14 mouse cellular contexts compared by ENCODE assay signal in genomic region chr2:28141556-28141955, GRCm38 (mm10). TPM values are rescaled to one million over a fixed set of nuclear protein-coding genes. Genes with fewer than 3 reads are reported as not detected.
A peak's percentile ranks its signal among the peaks of the same experiment; 100 is the strongest.
DNase-seq lines count a peak whose midpoint lies in the region; ATAC-seq and TF ChIP-seq lines count a peak whose summit lies in the region.
"Had no signal": no experiment of that assay in that cellular context is flagged by ENCODE, and none has a peak within 500 bp of the region (broad histone marks: within the 10 kb centered on the region; RNA-seq: fewer than 3 reads in every experiment).

No protein-coding gene starts in this region.

- peaks cover 4% of the 10 kb centered on the region; the same call in 1 of the 2 replicates for H3K4me1 ChIP-seq in forebrain, embryonic 14.5 days (ENCODE audit: control insufficient read depth, insufficient read depth, low read length)
- H3K4me1 ChIP-seq in forebrain, postnatal 0 days (ENCODE audit: insufficient read depth), result no peaks in the 10 kb centered on the region
- H3K4me1 ChIP-seq in G1E (ENCODE audit: insufficient read depth, low read depth, low read length), result peaks cover 76% of the 10 kb centered on the region
- peaks cover 7% of the 10 kb centered on the region; the same call in 1 of the 2 replicates for H3K4me1 ChIP-seq in midbrain, embryonic 12.5 days

- H3K27me3 ChIP-seq in forebrain, embryonic 14.5 days (replicated peaks; ENCODE audit: control insufficient read depth, insufficient read depth, low read length), result no peaks in the 10 kb centered on the region
- no peaks in the 10 kb centered on the region for H3K27me3 ChIP-seq in forebrain, postnatal 0 days (ENCODE audit: insufficient read depth, low read length)
- H3K27me3 ChIP-seq in G1E (ENCODE audit: insufficient read depth, low read length), result peaks cover 21% of the 10 kb centered on the region
- H3K27me3 ChIP-seq in midbrain, embryonic 12.5 days, result no peaks in the 10 kb centered on the region
- H3K27me3 ChIP-seq: embryonic facial prominence, embryonic 12.5 days had no signal

- H3K4me3 ChIP-seq in forebrain, embryonic 14.5 days (ENCODE audit: low read depth, low read length), result no peak overlapping the region
- H3K4me3 ChIP-seq in forebrain, postnatal 0 days (ENCODE audit: low read depth, low read length), result no peak overlapping the region
- H3K4me3 ChIP-seq in G1E (ENCODE audit: low read depth, low read length), result peak overlapping the region; percentile 5; the same call in 1 of the 2 replicates
- no peak overlapping the region for H3K4me3 ChIP-seq in midbrain, embryonic 12.5 days
- H3K4me3 ChIP-seq: embryonic facial prominence, embryonic 12.5 days had no signal

- no peak overlapping the region for H3K9ac ChIP-seq in forebrain, embryonic 14.5 days (ENCODE audit: low read length)
- H3K9ac ChIP-seq in forebrain, postnatal 0 days, result no peak overlapping the region
- no peak overlapping the region for H3K9ac ChIP-seq in midbrain, embryonic 12.5 days (replicated peaks)
- H3K9ac ChIP-seq: embryonic facial prominence, embryonic 12.5 days had no signal

- peak; percentile 34 for DNase-seq in forebrain, embryonic 14.5 days (ENCODE audit: low spot score)
- no peak for DNase-seq in forebrain, postnatal 0 days
- DNase-seq in G1E (ENCODE audit: low spot score), result peak; percentile 77
- DNase-seq in thymus, postnatal 25 days, result no peak
- no peak for DNase-seq in cerebellum, adult 9-10 months
- DNase-seq in gastrocnemius, postnatal 4 days (ENCODE audit: low spot score in 2 of 2), result no peak
- DNase-seq: heart, postnatal 4 days; left cerebral cortex, postnatal 4 days; lung, postnatal 4 days had no signal

- H3K27ac ChIP-seq in forebrain, embryonic 14.5 days (ENCODE audit: low read depth, low read length), result no peak overlapping the region
- no peak overlapping the region for H3K27ac ChIP-seq in forebrain, postnatal 0 days (ENCODE audit: low read depth, low read length)
- peak overlapping the region; percentile 70 for H3K27ac ChIP-seq in midbrain, embryonic 12.5 days (replicated peaks)
- H3K27ac ChIP-seq: embryonic facial prominence, embryonic 12.5 days had no signal

- no peaks in the 10 kb centered on the region for H3K36me3 ChIP-seq in forebrain, embryonic 14.5 days (ENCODE audit: control insufficient read depth, insufficient read depth, low read length)
- no peaks in the 10 kb centered on the region for H3K36me3 ChIP-seq in forebrain, postnatal 0 days (ENCODE audit: insufficient read depth)
- no peaks in the 10 kb centered on the region for H3K36me3 ChIP-seq in G1E (replicated peaks)
- H3K36me3 ChIP-seq in midbrain, embryonic 12.5 days, result no peaks in the 10 kb centered on the region
- H3K36me3 ChIP-seq: embryonic facial prominence, embryonic 12.5 days had no signal

- TF ChIP-seq CTCF in forebrain, postnatal 0 days (IDR thresholded peaks at IDR 0.05; ENCODE audit: low read depth), result no peak
- TF ChIP-seq CTCF in G1E (IDR thresholded peaks at IDR 0.05; ENCODE audit: low read depth, low read length), result no peak

- H3K9me3 ChIP-seq in forebrain, embryonic 14.5 days (replicated peaks; ENCODE audit: control insufficient read depth, low read length), result no peaks in the 10 kb centered on the region
- H3K9me3 ChIP-seq in forebrain, postnatal 0 days (ENCODE audit: low read length), result no peaks in the 10 kb centered on the region
- peaks cover 4% of the 10 kb centered on the region for H3K9me3 ChIP-seq in G1E (replicated peaks)
- no peaks in the 10 kb centered on the region for H3K9me3 ChIP-seq in midbrain, embryonic 12.5 days
- H3K9me3 ChIP-seq: embryonic facial prominence, embryonic 12.5 days had no signal

- ATAC-seq in forebrain, embryonic 14.5 days, result peak; percentile 12; the same call in 1 of the 2 replicates
- no peak for ATAC-seq in forebrain, postnatal 0 days
- peak; percentile 95 for ATAC-seq in G1E (ENCODE audit: extremely low read depth, insufficient number of reproducible peaks, low FRiP score, poor library complexity, severe bottlenecking)
- ATAC-seq in erythroblast, adult 5-6 weeks (replicated peaks; ENCODE audit: low FRiP score, poor library complexity, severe bottlenecking), result peak; percentile 53; the same call in 1 of the 2 replicates
- peak; percentile 16; the same call in 1 of the 2 replicates for ATAC-seq in midbrain, embryonic 12.5 days (ENCODE audit: low FRiP score, low read depth)

- no peak overlapping the region for H3K4me2 ChIP-seq in forebrain, embryonic 14.5 days (ENCODE audit: low read length)
- no peak overlapping the region for H3K4me2 ChIP-seq in forebrain, postnatal 0 days (ENCODE audit: low read depth)
- H3K4me2 ChIP-seq in midbrain, embryonic 12.5 days (replicated peaks), result no peak overlapping the region
- H3K4me2 ChIP-seq: embryonic facial prominence, embryonic 12.5 days had no signal

- 23% methylated on average over 4 of the region's 4 CpGs for WGBS in forebrain, embryonic 14.5 days
- WGBS in forebrain, postnatal 0 days, result 25% methylated on average over 4 of the region's 4 CpGs
- 34% methylated on average over 4 of the region's 4 CpGs for WGBS in midbrain, embryonic 12.5 days

RNA-seq across cellular contexts. Expression of gene Olfm1, which starts 51.2 kb away (rescaled TPM):
- polyA plus RNA-seq in forebrain, embryonic 14.5 days (2014; fragmentation: Nextera tagmentation; extraction: Ambion mirVana), result 173 and 218 TPM in 2 replicates
- total RNA-seq in forebrain, postnatal 0 days (2014; rRNA removed), result 277 and 344 TPM in 2 replicates
- 347 and 444 TPM in 2 replicates for polyA plus RNA-seq in forebrain, postnatal 0 days (2015; fragmentation: Nextera tagmentation; extraction: Ambion mirVana)
- total RNA-seq in G1E (2014; fragmentation: Nextera tagmentation) (not detected in 2 replicates), G1E (2017) (0.11 and 0.12 TPM in 2 replicates)
- polyA plus RNA-seq in G1E (2012), result 0.04 and 0.08 TPM in 2 replicates
- 6.5 and 7.5 TPM in 2 replicates for total RNA-seq in erythroblast, adult 5-6 weeks (2015; ENCODE audit: low replicate concordance)
- total RNA-seq in erythroblast, adult 5-6 weeks (2017; ENCODE audit: low replicate concordance), result 2.0 and 4.7 TPM in 2 replicates
- 105 and 125 TPM in 2 replicates for polyA plus RNA-seq in midbrain, embryonic 12.5 days (2016; fragmentation: Nextera tagmentation; extraction: Ambion mirVana)
- 10 to 100 TPM; 27.0 to 34.0 TPM for total RNA-seq in gastrocnemius, postnatal 4 days (2021)

RNA-seq across cellular contexts. Expression of gene Fcnb, which starts 56.9 kb away (rescaled TPM):
- not detected in 2 replicates for polyA plus RNA-seq in forebrain, embryonic 14.5 days (2014; fragmentation: Nextera tagmentation; extraction: Ambion mirVana)
- not detected in 2 replicates for total RNA-seq in forebrain, postnatal 0 days (2014; rRNA removed)
- not detected in 2 replicates for polyA plus RNA-seq in forebrain, postnatal 0 days (2015; fragmentation: Nextera tagmentation; extraction: Ambion mirVana)
- total RNA-seq in G1E (2014; fragmentation: Nextera tagmentation) (not detected in 2 replicates), G1E (2017) (not detected in 2 replicates)
- polyA plus RNA-seq in G1E (2012), result not detected in 2 replicates
- total RNA-seq in erythroblast, adult 5-6 weeks (2015; ENCODE audit: low replicate concordance), result 217 and 263 TPM in 2 replicates
- total RNA-seq in erythroblast, adult 5-6 weeks (2017; ENCODE audit: low replicate concordance), result 104 and 130 TPM in 2 replicates
- 0.35 TPM in 1 of 2 replicates, not detected in the other for polyA plus RNA-seq in midbrain, embryonic 12.5 days (2016; fragmentation: Nextera tagmentation; extraction: Ambion mirVana)
- not detected for total RNA-seq in gastrocnemius, postnatal 4 days (2021)
- total RNA-seq: gastrocnemius, adult 18-20 months; heart, postnatal 4 days; left cerebral cortex, postnatal 4 days had no signal
- polyA plus RNA-seq: C2C12; embryonic facial prominence, embryonic 12.5 days had no signal

Comparison
In these comparisons a context has a peak if more than half of its experiments do, and no peak if none do; other contexts are left out.
1. DNase-seq: peak in forebrain, embryonic 14.5 days (single experiment) and G1E (single experiment); none in forebrain, postnatal 0 days (single experiment), thymus, postnatal 25 days (single experiment), cerebellum, adult 9-10 months (single experiment) and gastrocnemius, postnatal 4 days (0 of 2).
2. RNA of gene Fcnb, which starts 56.9 kb away (total RNA-seq): 104 to 263 TPM in erythroblast, adult 5-6 weeks; not detected in gastrocnemius, postnatal 4 days, not detected in G1E and not detected in forebrain, postnatal 0 days; every median in the first group is over 10 times any median in the second.